Mouse (Mus musculus): Measurements from ENCODE around the gene Vamp8.

- TF ChIP-seq CTCF (conservative IDR thresholded peaks at IDR 0.05; ENCODE audit: low read length) (no peak), NANOG (IDR thresholded peaks at IDR 0.05; ENCODE audit: borderline replicate concordance, low read length) (no peak), POU5F1 (IDR thresholded peaks at IDR 0.05; ENCODE audit: borderline replicate concordance, low read length) (no peak)
Observed at GRCm38 (mm10) chr6:72383952-72384351, 6.6 kb downstream of the Vamp8 start.

Measured in E14TG2a.4 (cell line).